Mouse (Mus musculus) spleen, embryonic (tissue): ENCODE measurements around the gene Cyth1.

ENCODE experiments used
- CTCF ChIA-PET: fragments of 350-600 bp; sonication (Branson Sonifier 250); formaldehyde crosslinking; loops from one replicate; lab custom pipeline; 2022; lab: Charles Lee

Cyth1 gene

DNA sequence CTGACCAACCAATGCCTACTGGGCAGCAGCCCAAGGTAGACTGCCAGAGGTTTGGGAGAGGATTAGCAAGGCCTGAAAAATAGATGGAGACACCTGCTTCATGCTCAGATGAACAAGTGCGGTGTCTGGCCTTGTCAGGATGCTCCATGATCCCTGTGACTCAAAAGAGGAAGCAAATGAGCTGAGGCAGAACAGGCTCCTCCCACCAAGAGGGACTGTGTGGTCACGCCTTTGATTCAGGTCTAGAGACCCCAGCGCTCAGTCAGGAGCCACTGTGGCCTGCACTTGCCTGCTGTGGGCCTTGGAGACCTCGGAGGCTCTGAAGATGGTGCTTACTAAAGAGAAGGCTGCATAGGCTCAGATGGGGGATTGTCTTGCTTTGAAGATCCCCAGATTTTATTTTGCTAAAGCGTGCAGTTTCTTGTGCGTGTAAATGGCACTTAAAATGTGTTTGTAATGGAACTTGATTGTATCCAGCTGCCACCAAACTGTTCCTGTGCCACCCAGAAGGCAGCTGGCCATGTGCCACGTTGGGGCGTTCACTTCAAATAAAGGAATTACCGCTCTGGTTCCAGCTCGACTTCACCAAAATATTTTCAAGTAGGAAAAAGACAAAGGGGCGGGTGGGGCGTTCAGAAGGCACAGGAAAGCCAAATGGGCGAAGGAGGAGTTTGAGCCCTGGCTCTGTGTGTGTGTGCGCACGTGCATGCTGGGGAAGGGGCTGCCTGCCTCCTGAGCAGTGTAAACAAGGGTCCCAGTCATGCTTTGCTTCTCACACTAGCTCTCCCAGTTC, 6.0 kb upstream of the Cyth1 start:
- CTCF ChIA-PET = no interaction called here

DNA sequence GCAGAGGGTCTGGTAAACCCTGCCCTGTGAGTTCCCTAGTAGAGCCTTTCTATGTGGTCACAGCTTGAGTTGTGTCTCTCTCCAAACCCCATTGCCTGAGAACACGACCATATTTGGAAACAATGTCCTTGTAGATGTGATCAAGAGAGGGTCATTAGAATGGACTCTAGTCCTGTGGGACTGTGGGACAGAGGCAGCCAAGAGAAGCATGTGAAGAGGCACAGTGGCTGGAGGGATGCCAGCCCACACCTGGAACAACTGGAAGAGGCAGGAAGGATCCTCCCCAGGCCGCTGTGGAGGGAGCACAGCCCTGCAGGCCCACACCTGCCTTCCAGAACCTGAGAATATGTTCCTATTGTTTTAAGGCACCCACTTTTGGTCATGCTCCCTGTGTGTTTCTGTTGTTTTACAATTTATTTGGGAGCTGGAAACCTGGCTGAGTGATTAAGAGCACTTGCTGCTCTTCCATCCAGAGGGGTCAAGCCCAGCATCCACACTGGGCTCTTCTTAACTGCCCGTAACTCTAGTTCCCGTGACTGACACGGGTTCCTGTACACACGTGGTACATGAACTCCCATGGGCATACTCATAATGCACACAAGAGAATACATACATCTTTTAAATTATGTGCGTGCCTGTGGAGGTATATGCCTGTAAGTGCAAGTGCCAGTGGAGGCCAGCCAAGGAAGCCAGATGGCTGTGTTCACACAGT, 5.2 kb upstream of the Cyth1 start:
- CTCF ChIA-PET = no interaction called here

DNA sequence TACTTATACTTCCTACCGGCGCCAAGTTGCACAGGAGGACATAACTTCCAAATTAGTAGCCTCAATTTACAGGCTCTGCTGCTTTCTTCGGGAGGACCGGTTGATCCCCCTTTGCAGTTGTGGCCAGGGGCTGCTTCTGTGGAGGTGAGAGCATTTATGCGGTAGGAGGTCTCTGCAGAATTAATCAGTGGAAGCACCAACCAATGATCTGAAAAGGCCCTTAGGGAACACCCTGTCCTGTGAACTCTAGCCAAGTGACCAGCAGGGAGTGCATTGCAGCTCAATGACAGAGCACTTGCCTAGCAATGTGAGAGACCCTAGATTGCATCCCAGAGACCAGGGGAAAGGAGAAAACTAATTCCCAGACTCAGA, 606 bp upstream of the Cyth1 start:
- CTCF ChIA-PET = no interaction called here

DNA sequence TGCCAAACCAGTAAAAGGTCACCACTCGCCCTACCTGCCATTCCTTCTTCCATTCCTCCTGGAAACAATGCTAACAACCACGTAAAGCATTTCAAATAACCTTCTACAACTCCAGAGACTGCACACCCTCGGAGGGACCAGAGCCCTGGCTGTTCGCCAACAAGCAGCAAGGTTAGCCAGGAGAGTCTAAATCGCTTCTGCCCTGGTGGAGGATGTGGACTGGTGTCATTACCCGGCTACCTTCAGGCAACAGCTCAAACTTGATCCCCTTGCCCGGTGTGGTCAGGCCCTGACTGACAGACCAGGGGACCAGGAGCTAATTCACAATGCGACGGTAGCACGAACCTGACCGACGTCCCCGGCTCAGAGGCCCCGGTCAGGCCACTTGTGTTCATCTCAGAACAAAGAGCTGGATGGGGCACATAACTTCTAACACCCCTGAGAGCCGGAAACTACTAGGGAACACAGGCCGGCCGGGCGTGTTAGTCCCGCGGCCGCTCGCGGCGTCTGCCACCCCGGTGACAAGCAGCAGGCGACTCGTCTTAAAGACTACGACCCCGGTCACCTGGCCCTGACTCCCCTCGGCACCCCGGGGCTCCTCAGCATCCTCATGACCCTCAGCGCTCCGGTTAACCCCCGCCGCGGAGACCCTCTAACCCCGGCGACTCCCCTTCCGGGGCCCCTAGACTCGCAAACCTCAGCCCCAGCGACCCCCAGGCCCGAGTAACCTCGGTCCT, 865 bp downstream of the Cyth1 start:
- CTCF ChIA-PET = interaction anchor here (0.9 to 2.5 kb wide), 4 partner anchors 13 to 37 kb away, joined by 3 to 8 read pairs (median 4); no protein-coding TSS in a partner anchor

DNA sequence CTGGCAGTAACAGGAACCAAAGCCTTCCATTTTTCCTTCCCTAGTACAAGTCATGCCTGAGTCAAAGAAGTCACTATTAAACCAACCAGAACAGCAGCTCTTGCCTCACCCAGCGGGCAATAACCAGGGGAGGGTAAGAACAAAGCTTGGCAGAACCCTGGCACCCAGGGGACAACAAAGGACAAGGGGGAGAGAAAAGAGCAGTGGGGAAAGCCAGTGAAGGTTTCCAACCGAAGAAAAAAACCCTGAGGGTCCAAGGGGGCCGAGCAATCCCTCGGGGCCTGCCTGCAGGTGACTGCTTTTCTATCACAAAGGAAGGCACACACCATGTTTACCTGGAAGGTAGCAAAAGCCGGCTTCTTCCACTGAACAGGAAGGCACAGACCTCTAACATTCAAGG, 1.7 kb downstream of the Cyth1 start:
- CTCF ChIA-PET = interaction anchor here (0.7 to 2.5 kb wide), 4 partner anchors 13 to 36 kb away, joined by 3 to 8 read pairs (median 4); no protein-coding TSS in a partner anchor

DNA sequence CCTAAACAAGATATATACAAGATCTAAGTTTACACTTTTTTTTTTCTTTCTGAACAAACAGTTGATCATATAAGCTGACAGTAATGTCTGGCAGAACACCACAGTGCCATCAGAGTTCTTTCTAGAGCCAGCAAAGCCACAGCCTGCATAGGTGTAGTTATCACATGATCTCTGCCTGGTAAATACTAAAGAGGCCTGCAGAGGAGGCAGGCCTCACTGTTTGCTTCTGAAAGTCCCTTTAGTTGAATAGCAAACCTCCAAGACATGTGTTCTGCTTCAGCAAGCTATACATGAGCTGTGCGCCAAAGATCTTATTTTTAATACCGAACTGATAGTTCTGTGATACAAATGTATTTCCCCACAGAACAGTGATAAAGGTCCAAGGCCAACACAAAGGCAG, 3.3 kb downstream of the Cyth1 start:
- CTCF ChIA-PET = interaction anchor here (2.5 kb wide), 1 partner anchor 14 kb away, joined by 8 read pairs; no protein-coding TSS in a partner anchor

DNA sequence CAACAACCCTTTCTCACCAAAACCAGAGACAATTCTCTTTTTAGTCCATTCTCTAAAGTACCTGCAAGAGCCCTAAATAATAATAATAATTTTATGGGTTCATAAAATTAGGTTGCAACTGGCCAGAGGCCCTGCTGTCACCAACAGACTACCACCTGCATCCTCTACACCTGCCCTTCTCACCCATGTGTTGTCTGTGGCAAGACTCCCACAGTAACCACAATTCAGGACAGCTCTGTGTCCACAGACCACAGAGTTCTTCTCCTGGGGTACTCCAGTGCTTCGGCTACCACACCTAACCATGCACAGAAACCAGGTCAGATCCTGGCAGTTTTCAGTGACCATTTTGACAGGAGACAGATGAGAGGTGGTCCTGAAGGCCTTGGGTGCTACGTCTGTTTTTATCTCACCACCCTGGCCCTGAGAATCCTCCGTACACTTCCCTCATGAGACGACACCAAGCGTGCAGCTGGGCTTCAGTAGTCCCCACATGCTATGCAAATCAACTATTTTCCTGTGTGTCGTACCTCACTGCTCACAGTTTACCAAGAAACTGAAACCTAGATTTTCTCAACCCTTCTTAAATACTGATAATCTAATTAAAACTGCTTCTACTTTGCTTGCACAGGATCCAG, 4.6 kb downstream of the Cyth1 start:
- CTCF ChIA-PET = no interaction called here

DNA sequence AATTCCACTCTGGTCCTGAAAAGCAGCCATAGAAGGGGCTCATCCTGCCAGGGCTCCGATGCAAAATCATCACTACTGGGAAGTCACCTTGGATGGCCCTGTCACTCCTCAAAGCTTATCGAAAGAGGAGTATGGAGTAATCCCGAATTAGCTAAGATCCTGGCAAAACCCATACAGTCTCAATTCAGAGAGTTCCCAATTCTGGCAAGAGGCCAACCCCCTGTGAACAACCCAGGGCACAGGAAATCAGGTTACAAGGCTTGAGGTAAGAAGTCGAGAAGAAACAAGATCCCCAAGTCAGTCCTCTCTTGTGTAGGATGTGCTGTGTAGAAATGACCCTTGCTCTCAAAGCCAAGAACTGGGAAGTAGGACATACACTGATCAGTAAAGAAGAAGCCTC, 5.9 kb downstream of the Cyth1 start:
- CTCF ChIA-PET = interaction anchor here (0.8 kb wide), 1 partner anchor 15 kb away, joined by 3 read pairs; no protein-coding TSS in a partner anchor

DNA sequence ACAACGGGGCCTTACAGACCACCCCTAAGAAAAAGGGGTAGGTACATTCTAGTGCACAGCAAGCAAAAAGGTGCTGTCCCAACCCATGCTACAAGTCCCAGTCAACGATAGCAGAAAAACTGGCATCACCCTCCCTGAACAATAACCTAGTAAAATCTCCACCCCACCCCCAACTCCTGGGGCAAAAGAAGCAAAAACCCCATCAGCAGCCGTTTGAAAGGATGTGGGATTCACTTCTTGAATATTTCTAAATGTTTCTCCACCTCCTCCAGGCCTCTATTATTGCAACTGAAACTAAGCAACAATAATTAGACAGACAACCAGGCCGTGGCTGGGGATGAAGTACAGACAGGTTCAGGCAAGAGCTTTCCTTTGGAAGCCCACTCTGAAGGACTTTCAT, 8.0 kb downstream of the Cyth1 start:
- CTCF ChIA-PET = interaction anchor here (0.6 to 1.0 kb wide), 2 partner anchors 11 to 575 kb away, joined by 3 read pairs; no protein-coding TSS in a partner anchor

DNA sequence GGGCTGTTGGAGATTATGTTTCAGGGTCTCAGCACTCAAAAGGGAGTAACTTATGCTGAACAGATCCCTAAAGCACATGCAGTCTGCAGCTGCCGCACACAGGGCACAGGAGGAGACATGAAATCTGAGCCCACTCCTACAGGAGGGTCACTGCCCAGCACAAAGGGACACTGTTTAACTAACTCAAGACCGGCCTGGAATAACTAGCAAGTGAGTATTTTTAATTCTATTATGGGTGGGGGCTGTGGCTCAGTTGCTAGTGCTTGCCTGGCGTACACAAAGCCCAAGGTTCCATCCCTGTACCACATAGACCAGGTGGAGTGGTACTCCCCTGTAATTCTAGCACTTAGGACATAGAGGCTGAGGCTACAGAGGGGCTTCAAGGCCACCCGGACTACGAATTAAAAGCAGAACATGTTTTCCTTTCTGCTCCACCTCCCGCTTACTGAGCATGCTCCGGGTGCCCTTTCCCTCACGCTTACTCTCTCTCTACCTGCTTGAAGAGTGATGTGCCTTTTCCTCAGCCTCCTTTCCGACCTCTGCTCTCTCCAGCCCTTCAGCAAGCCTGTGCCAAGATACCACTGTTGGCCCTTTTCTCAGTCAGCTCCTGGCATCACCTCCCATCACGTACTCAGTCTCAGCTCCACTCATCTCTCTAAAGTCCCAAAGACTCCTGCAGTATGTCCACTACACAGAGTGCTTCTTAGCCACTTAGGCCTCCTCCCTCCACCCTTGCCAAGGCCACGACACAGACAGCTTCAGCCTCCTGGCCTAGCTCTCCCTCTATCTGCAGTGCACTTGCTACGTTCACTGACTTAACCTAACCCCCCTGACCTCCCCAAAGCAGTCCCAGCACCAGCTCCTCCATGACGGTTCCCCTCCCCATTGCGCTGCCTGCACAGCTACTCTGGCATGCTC, 8.9 kb downstream of the Cyth1 start:
- CTCF ChIA-PET = interaction anchor here (0.6 to 1.0 kb wide), 4 partner anchors 10 to 574 kb away, joined by 3 to 9 read pairs (median 3); no protein-coding TSS in a partner anchor

DNA sequence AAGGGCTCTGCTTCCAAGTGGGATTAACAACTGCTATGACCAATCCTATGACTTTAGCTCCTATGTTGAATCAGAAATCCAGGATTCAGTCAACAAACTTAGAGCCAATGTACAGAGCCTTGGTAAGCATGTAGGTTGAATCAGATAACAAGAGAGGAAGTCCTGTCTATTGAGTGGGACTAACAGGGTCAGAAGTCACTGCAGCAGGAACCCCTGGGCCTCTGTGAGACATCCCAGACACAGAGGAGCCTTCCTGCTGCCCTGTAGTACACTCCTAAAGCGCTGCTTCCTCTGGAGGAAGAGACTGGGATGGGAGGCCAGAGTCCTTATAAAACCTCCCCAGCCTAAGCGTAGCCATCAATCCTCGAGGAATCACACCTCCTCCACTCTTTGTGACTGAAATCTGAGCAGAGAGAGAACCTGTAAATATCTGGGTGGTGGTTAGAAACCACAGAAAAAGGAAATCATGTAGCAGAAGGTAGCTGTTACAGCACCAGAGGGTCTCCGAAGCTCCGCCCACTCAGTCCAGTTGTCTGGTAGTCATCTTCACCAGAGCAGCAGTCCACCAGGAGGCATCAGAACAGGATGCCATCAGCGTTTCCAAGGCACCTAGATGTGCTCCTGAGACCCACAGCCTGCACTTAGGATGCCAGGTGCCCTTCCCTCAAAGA, 11.7 kb downstream of the Cyth1 start:
- CTCF ChIA-PET = interaction anchor here (0.6 to 1.3 kb wide), 3 partner anchors 11 to 94 kb away, joined by 3 to 4 read pairs (median 4); no protein-coding TSS in a partner anchor

DNA sequence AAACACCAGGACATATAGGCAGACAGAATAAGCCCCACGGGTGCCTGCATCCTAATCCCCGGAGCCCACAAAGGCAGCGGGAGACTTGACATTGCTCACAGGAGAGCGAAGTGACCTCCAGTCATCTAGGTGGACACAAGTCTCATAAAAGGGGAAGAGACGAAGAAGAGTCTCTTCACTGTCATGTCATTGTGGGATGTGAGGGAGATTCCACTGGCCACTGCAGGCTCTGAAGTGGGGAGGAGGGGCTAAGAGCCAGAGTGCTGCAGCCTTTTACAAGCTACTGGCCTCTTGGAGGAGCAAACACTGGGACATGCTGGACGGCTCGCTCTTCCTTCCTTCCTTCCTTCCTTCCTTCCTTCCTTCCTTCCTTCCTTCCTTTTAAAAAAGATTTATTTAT, 13.5 kb downstream of the Cyth1 start:
- CTCF ChIA-PET = no interaction called here

DNA sequence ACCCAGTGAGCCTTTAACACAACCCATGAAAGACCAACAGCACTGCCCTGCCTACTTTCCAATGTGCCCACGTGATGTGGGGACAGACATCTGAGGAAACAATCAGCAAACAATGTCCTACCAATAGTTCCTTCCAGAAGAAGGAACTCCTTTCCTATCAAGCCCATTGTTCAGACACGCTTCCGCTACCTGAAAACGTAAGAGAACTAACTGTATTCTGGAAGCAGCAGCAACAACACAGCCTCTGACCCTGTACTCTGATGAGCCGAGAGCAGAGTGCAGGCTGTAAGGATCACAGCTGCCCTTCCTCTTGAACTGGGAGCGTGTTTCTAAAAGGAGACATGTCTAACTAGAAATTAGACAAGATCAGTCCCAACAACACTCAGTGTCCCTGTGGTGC, 13.9 kb downstream of the Cyth1 start:
- CTCF ChIA-PET = no interaction called here

DNA sequence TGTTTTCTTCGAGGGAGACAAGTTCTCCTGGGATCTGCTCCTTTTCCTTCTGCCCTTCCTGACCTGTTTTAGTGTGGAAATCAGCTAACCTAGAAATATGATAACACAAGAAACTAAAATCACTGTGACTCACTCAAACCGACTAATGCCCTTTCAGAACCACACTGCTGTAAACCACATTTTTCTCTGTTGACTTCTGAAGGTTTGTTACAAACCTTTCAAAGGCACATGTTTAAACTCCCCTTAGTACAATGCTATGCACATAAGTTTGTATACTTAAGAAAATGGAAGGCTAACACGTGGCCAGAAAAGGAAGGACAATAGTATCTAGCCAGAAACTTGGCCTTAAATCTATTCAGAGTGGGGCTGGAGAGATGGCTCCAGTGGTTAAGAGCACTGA, 14.5 kb downstream of the Cyth1 start:
- CTCF ChIA-PET = no interaction called here

DNA sequence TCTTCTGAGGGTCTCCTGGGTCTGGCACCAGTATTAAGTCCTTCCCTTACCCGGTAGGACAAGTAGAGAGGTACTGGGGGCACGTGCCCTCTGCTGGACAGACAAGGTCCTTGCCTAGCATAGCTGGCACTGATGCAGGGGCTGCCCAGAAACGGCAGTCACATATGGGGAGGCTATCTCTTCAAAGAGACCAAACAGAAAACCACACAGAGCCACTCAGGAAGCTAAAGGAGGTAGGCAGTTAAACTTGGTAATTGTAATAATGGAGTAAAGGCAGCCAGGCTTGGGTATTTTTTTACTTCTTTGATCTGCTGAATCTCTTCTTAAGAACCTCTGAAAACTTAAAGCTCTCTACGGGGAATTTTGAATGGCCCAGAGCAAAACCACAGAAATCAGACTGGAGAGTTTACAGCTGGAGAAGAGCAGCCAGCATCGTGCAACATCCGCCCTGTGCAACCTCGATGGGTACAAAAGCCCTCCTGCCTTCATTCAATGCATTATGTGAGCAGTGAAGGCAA, 16.0 kb downstream of the Cyth1 start:
- CTCF ChIA-PET = interaction anchor here (0.7 to 1.8 kb wide), 3 partner anchors 12 to 39 kb away, joined by 3 to 4 read pairs (median 4); no protein-coding TSS in a partner anchor

DNA sequence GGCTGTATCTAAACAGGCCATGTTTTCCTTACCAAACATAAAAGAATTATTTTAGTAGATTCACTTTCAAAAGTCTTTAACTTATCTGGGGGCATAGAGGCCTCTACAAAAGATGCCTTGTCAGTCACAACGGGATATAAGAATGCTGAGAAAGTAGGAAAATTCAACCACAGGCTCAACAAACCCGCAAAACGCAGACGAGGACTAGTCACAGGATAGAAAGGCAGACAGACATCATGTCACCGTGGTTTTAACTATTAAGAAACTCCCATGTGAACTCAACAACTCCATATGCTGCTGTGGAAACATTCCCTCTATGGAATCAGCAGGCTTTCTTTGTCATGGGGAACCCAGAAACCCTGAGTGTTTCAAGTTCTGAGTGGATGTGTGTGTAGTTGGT, 18.5 kb downstream of the Cyth1 start:
- CTCF ChIA-PET = interaction anchor here (0.6 to 1.7 kb wide), 4 partner anchors 9 to 24 kb away, joined by 3 to 8 read pairs (median 3); no protein-coding TSS in a partner anchor

DNA sequence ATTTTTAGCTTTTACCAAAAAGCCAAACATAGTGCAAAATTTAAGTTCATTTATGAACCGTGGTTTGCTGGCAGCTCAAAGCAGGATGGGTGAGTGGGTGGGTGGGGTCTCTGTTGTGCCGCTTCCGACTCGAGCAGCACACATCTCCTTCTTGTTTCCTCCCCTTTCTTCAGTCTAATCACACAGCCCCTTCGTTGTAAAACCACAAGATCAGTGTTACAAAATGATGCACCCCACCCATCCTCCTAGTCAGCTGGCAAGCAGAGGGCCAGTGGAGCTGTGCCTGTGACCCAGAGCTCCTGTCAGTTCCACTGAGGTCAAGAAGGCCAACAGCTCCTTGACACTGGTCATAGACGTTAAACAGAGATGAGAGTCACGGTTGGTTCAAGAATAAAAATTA, 20.7 kb downstream of the Cyth1 start:
- CTCF ChIA-PET = interaction anchor here (0.7 to 1.3 kb wide), 4 partner anchors 14 to 49 kb away, joined by 3 to 4 read pairs (median 3); no protein-coding TSS in a partner anchor

DNA sequence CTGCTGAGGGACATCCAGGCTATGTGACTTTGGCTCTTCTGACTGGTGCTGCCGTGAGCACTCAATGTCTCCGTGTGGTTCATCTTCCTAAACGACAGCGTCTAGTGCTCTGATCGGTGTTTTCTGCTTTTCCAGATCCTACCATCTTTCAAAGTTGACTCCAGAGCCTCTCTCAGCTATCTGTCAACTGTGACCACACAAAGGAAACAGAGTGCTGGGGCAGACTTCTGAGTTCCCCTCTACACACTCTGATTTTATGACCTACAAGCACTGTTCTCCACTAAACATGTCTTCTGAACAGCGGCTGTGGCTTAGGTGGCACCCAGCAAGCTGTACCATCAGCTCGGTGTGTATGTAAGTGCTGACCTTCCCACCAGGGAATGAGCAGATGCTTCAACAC, 21.5 kb downstream of the Cyth1 start:
- CTCF ChIA-PET = interaction anchor here (0.6 to 1.3 kb wide), 3 partner anchors 21 to 141 kb away, joined by 3 to 4 read pairs (median 3); no protein-coding TSS in a partner anchor

DNA sequence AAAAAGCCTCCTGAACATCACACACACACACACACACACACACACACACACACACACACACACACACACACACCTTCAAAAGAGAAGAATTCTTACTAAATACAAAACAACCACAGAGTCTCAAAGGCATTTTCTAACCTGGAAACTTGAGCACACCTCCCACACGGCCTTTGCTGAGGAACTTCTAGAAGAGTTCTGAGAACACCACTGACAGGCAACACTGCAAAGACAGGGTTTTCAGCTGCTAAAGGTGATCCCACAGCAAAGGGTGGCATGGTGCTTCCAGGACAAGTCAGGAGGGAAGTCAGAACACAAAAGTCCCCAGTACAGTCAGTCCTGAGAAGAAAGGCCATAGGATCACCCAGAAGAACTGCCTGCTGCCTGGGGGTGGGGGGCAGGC, 22.5 kb downstream of the Cyth1 start:
- CTCF ChIA-PET = interaction anchor here (0.6 to 1.0 kb wide), 6 partner anchors 8 to 210 kb away, joined by 4 to 6 read pairs (median 5); no protein-coding TSS in a partner anchor
